Mouse (Mus musculus) E14TG2a.4 (cell line): ENCODE results near the gene Ankrd60.

ENCODE experiments used
- H3K27me3 ChIP-seq: 2 replicates; pipeline ENCODE4 v1.6.1; 2014; ENCODE audit warnings: low read length, control low read depth; ENCODE audit not compliant: insufficient read depth
- H3K36me3 ChIP-seq: 2 replicates; pipeline ENCODE4 v1.6.1; 2014; ENCODE audit warnings: low read length, control low read depth; ENCODE audit not compliant: insufficient read depth
- H3K4me1 ChIP-seq: replicated peaks from 2 replicates; pipeline ENCODE4 v1.6.1; 2014; ENCODE audit warnings: low read depth, low read length, control low read depth
- H3K4me3 ChIP-seq: replicated peaks from 2 replicates; pipeline ENCODE4 v1.5.1; 2014; ENCODE audit warnings: mild to moderate bottlenecking, low read length
- H3K9me3 ChIP-seq: 2 replicates; pipeline ENCODE4 v1.6.1; 2014; ENCODE audit warnings: low read length, control low read depth
- CTCF ChIP-seq: conservative IDR thresholded peaks from 2 replicates; pipeline ENCODE4 v1.5.1; 2014; ENCODE audit warnings: low read length
- NANOG ChIP-seq: IDR thresholded peaks from 2 replicates; pipeline ENCODE4 v1.6.1; 2014; ENCODE audit warnings: borderline replicate concordance, low read length, mixed read lengths
- POU5F1 ChIP-seq: IDR thresholded peaks from 2 replicates; pipeline ENCODE4 v1.6.1; 2014; ENCODE audit warnings: low read length, borderline replicate concordance

Gene Ankrd60

DNA sequence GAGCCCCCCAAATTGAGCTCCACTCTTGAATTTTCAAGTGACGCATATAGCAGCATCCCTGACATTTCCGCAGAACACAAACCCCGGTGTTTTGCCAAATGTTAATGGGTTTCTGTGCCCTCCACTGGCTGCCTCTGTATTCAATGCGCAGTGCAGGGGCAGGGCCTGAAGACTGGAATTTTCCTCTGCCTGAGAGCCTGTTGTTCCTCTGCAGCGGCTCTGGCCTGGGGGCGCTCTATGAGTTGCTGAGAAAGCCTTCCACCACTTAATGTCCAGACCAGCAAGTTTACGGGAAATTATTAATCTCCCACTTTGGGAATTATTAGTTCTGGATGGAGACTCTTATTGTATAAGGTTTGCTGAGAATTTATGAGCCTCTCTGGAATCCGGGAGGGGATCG, 14.0 kb downstream of the Ankrd60 start:
- TF ChIP-seq CTCF: no peak
- TF ChIP-seq NANOG: no peak
- no peak for TF ChIP-seq POU5F1
- no peak overlapping the region for H3K4me3 ChIP-seq
- H3K9me3 ChIP-seq: peaks cover 10% of the 10 kb centered on the region
- H3K27me3 ChIP-seq: peaks cover 11% of the 10 kb centered on the region
- no peaks in the 10 kb centered on the region for H3K36me3 ChIP-seq
- peaks cover 26% of the 10 kb centered on the region for H3K4me1 ChIP-seq

DNA sequence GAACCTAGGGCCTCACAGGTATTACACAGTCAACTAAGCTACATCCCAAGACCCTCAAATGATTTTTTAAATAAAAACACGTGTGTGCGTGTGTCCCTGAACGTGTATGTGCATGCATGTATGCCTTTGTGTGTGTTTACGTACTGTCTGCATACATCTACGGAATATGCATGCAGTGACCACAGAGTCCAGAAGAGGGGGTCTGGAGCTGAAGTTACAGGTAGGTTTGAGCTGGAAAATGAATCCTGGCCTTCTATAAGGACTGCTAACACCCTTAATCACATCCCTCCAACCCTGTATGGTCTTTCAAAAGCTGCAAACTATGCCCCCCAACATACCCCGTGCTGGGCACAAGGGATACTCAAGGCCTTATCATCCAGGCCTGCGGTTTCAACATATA, 14.8 kb downstream of the Ankrd60 start:
- no peak overlapping the region for H3K4me3 ChIP-seq
- peaks cover 26% of the 10 kb centered on the region for H3K4me1 ChIP-seq
- H3K36me3 ChIP-seq: no peaks in the 10 kb centered on the region

DNA sequence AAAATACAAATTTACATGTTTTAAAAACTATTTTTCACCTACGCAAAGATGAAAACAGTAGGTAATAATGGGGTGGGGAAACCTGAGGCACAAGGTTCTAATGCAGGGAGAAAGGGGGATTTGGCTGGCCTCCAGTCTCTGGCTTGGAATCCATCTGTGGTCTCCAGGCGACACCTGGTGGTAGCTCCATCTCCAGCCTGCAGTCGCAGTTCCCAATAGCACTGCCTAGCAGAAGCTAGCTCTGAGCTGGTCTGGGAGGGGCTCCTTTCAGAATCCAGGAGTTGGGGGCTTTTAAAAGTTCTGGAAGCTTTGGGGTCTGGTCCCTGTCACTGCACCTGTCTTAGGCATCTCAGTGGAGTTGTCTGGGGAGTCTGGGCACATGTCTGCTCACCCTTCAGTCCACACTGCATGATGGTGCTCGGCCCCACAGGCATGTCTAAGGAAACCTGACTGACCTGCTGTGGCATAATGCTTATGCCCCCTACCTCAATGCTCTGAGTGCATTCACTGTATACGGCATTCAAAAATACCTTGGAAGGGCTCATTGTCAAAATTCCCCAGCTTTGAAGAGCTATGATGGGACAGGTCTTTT, 16.2 kb downstream of the Ankrd60 start:
- no peak overlapping the region for H3K4me3 ChIP-seq
- H3K4me1 ChIP-seq: peaks cover 26% of the 10 kb centered on the region
- TF ChIP-seq CTCF (peak; percentile 62), NANOG (no peak)
- H3K9me3 ChIP-seq: peaks cover 10% of the 10 kb centered on the region
- no peaks in the 10 kb centered on the region for H3K36me3 ChIP-seq
- peaks cover 4% of the 10 kb centered on the region; the same call in 1 of the 2 replicates for H3K27me3 ChIP-seq

More for the DNA sequence above, 14.8 kb downstream of the Ankrd60 start:
- TF ChIP-seq POU5F1 (no peak), NANOG (no peak), CTCF (no peak)
- Histone ChIP-seq H3K27me3 (peaks cover 7% of the 10 kb centered on the region), H3K9me3 (peaks cover 10% of the 10 kb centered on the region)

DNA sequence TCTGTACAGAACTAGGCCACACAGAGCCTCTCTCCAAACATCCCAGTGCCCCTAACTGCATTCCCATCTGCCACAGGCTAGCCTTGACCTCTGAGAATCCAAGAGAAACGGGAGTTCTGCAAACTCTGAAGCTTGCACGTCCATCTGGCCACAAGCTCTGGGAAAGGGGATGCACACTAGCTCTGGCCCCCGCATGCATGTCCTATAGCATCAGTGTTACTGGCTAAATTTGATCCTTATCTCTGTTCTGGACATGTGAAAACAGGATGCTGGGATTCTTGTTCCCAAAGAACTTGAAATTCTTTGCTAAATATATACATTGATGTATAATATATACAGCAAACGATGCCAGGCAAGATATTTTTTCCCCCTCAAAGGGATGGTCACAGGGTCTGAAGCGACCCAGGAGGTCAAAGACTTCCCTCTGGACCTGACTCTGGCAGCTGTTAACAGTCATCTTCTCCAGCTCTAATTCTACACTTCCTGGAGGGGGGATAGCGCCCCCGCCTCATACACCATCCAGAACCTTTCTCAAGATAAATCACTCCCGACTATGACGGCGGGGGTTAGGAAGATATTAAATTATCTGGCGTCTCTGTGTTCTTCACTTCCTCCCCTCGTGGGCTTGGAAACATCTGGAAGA, 19.3 kb downstream of the Ankrd60 start:
- Histone ChIP-seq H3K36me3 (no peaks in the 10 kb centered on the region), H3K9me3 (no peaks in the 10 kb centered on the region), H3K4me3 (no peak overlapping the region), H3K4me1 (peaks cover 14% of the 10 kb centered on the region; the same call in 1 of the 2 replicates), H3K27me3 (peaks cover 15% of the 10 kb centered on the region)
- TF ChIP-seq CTCF: no peak

- Histone ChIP-seq H3K4me1 (peaks cover 10% of the 10 kb centered on the region; the same call in 1 of the 2 replicates), H3K4me3 (no peak overlapping the region), H3K27me3 (peaks cover 34% of the 10 kb centered on the region), H3K36me3 (no peaks in the 10 kb centered on the region), H3K9me3 (peaks cover 10% of the 10 kb centered on the region)
- peak; percentile 40; the same call in 1 of the 2 replicates for TF ChIP-seq CTCF
- TF ChIP-seq POU5F1: no peak
Measured at GRCm38 (mm10) chr2:173553863-173554262, 24.3 kb downstream of the Ankrd60 start.

DNA sequence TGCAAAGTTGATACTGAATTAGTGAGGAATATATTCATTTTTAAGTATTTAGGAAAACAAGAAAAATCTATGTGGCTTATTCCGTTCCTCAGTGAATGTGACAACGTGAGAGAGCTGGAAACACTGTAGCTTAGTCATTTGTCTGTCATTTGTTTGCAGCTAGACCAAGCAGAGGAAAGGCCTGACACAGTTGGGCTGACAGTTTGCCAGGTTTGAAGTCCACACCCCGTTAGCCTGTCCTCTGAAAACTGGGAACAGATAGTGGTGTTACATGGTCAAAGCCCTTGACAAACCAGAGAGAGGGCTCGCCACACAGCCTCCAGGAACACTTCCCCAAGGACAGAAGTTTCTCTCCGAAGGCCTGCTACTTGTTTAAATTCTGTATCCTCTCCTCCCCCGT, 27.5 kb downstream of the Ankrd60 start:
- peaks cover 10% of the 10 kb centered on the region for H3K9me3 ChIP-seq
- H3K4me3 ChIP-seq: no peak overlapping the region
- peaks cover 44% of the 10 kb centered on the region for H3K27me3 ChIP-seq
- peaks cover 14% of the 10 kb centered on the region for H3K4me1 ChIP-seq
- H3K36me3 ChIP-seq: no peaks in the 10 kb centered on the region
- TF ChIP-seq NANOG (no peak), CTCF (no peak), POU5F1 (no peak)

DNA sequence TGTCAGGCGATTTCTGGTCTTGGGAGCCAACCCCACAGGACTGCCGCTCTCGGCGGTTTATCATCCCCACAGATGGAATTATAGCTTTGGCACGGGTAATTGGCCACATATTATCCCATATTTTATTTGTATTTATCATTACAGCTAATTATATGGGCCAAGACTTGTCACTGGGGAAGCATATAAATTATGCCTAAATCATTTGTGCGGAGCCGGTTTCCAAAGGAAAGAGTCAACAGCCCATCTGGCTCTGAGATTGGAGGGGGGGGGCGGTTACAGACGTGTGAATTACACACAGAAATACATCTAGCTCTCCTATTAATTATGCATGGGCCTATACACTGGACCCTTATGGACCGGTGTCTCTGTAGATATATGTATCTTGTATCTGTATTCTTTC, 28.9 kb downstream of the Ankrd60 start:
- peaks cover 10% of the 10 kb centered on the region for H3K9me3 ChIP-seq
- no peak for TF ChIP-seq NANOG
- no peak for TF ChIP-seq POU5F1
- no peak for TF ChIP-seq CTCF
- H3K27me3 ChIP-seq: peaks cover 36% of the 10 kb centered on the region
- H3K4me1 ChIP-seq: peaks cover 16% of the 10 kb centered on the region
- no peaks in the 10 kb centered on the region for H3K36me3 ChIP-seq
- H3K4me3 ChIP-seq: no peak overlapping the region

DNA sequence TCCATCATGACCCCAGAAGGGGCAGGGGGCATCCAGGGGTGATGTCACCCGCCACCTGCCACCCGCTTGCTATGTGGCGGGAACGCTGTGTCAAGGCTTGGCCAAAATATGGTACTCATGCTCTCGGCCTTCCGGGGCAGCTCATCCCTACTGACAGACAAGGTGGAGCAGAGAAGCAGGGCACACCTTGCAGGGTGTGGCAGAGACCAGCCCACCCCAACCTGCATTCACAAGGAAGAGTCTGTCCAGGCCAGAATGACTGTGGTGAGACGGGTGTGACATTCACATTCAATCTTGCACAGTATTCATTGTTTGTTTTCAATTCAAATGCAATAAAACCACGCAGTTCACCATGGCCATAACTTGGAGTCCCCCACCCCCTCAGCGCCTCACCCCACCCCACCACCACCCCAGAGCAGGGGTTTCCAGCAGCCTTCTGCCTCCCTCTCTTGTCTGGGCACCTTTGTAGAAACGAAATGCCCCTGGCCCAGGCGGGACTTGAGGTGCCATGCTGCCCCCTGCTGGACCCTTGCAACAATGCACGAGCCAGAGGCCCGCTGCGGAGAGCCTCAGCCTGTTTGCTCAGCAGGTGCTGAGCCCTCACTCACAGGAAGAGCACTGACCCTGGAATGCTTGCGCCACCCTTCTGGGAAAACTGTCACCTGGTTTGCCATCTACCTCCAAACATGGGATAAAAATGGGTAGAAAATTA, 32.0 kb downstream of the Ankrd60 start:
- Histone ChIP-seq H3K4me3 (peak overlapping the region; percentile 23; the same call in 1 of the 2 replicates), H3K36me3 (no peaks in the 10 kb centered on the region), H3K9me3 (peaks cover 10% of the 10 kb centered on the region), H3K27me3 (peaks cover 26% of the 10 kb centered on the region), H3K4me1 (peaks cover 7% of the 10 kb centered on the region)
- no peak for TF ChIP-seq POU5F1
- no peak for TF ChIP-seq NANOG
- TF ChIP-seq CTCF: peak; percentile 68
